Mouse (Mus musculus): ENCODE measurements around the gene Mypn. TPM values are rescaled to one million over a fixed set of nuclear protein-coding genes. Genes with fewer than 3 reads are reported as not detected.

Mypn gene
- total RNA-seq (2023), result under 1 TPM in 1 of 2 experiments, not detected in 1; 0.18 TPM

DNA sequence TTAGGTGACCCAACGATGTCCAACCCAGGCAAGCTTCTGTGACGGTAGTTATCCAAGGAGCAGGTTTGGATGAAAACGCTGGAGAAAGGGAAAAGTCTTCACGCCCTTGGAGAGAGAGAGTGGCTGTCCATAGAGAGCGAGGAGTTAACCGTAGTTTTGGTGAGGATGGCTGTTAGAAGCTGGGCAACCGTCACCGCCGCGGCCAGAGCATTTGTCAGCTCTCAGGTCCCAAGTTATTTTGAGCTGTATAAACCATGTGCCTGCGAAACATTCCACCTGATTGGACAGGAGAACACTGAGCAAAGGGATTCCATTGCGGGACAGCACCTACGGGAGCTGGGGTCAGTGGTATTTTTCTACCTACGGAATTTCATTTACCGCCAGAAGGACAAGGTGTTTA lies at the start of gene Mypn:
Mypn (minus strand) TSS at position 225 of the 400 bp plus-strand sequence.

DNA sequence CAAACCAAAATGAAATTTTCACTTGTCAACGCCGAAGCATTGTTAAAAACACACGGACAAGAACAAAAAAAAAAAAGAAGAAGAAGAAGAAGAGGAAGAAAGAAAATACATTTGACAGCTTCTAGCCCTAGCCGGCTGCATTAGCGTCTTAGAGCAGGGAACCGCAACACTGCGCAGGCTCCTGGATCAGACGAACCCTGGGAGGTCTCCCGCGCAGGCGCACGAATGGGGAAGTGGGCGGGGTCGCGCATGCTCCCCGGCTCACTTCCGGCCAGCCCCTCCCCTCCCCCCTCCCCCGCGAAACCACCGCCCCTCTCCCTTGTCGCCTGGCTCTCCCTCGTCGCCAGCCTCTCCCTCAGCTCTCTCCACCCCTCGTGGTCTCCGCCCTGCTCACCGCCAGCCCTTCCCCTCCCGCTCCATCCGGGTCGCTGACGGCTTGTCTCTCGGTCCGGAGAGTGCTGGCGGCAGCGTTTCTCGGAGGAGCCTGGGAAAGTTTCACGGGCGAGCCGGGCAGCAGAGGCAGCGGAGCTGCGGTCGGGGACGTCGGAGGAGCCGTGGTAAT lies 39.8 kb upstream of the Mypn start, which contains the start of gene Herc4:
Herc4 (plus strand) TSS at position 318 of the 562 bp plus-strand sequence.

DNA sequence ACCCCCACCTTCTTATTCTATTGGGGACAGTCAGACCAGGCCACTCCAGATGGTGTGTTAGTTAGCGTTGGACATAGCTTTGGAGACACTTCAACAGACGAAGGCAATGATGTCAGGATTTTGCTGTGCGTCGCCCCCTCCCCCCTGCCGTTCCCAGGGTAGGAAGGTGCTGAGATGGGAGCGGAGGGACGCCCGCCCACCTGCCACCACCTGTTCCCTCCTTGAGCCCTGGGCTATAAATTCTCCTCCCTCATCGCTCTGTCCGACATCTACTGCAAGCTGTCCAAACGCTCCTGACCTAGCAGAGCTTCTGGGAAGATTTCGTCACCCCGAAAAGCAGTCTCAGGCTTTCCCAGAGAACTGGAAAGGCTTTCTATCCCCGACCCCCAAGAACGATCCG lies 104.2 kb downstream of the Mypn start, which contains the start of gene Atoh7:
Atoh7 (plus strand) TSS at position 131 of the 400 bp plus-strand sequence.

Other genes starting within 250 kb of the Mypn start
- 10 to 100 TPM; 10.3 to 11.3 TPM for gene Rufy2, start 223.7 kb downstream of the Mypn start, total RNA-seq (2023)
- gene Hnrnph3, start 179.7 kb downstream of the Mypn start, total RNA-seq (2023), result 10 to 100 TPM; 50.2 to 52.4 TPM
- gene Pbld2, start 179.6 kb downstream of the Mypn start, total RNA-seq (2023), result under 1 TPM in 1 of 2 experiments, not detected in 1; 0.76 TPM
- gene Pbld1, start 143.8 kb downstream of the Mypn start, total RNA-seq (2023), result under 1 TPM in 1 of 2 experiments, not detected in 1; 0.21 TPM
- gene Atoh7, start 104.3 kb downstream of the Mypn start, total RNA-seq (2023), result not detected
- 100 to 1,000 TPM; 320 to 326 TPM for gene Herc4, start 39.9 kb upstream of the Mypn start, total RNA-seq (2023)
- gene Sirt1, start 177.8 kb upstream of the Mypn start, total RNA-seq (2023), result 10 to 100 TPM; 39.2 to 39.4 TPM
- gene Dnajc12, start 178.5 kb upstream of the Mypn start, total RNA-seq (2023), result 1 to 10 TPM; 2.0 to 6.5 TPM
- not detected for gene Gm7075, start 217.8 kb upstream of the Mypn start, total RNA-seq (2023)
- not detected for gene Ctnna3, start 226.1 kb upstream of the Mypn start, total RNA-seq (2023)